Mouse (Mus musculus): ENCODE measurements around the gene Ddias.

DNA sequence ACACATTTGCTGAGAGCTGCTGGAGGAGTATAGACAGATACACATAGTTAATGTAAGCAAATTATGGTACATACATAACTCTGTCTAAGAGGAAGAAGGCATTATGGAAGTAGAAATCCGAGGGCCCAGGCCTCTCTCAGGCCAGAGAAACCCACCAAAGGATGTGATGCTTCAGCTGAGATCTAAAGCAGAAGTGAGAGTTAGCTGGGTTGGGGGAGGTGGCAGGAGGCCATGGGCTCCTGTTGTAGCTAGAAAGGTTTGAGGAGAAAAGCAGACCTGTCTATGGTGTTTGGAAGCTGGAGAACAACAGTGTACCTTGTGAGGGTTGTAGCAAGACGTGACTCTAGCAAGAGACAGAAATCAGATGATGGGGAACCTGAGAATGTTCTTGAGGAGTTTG, 56.8 kb downstream of the Ddias start:
- no peak for TF ChIP-seq POLR2A (IDR thresholded peaks at IDR 0.05; ENCODE audit: control insufficient read depth, low read depth, low read length)
- no peak for TF ChIP-seq CTCF (IDR thresholded peaks at IDR 0.05; ENCODE audit: control insufficient read depth, insufficient read depth, insufficient replicate concordance, low read depth, low read length)
